Mouse (Mus musculus) spleen, postnatal 14 days (tissue): ENCODE results near the gene Camkk2.

Experiments used
- DNase-seq, 2 experiments: peaks; one replicate each; pipeline ENCODE4 v3.0.0; 2021 to 2022; ENCODE audit warnings: low spot score in 2 of 2

The Camkk2 gene

GRCm38 (mm10) chr5:122779277-122779834 lies at the start of gene Camkk2:
Gene Camkk2 (minus strand): TSS chr5:122779409.
- peak; percentile 55 to 71 for DNase-seq

GRCm38 (mm10) chr5:122825099-122825498 lies 45.9 kb upstream of the Camkk2 start:
- no peak for DNase-seq

- no peak for DNase-seq
Observed at GRCm38 (mm10) chr5:122824450-122824849, 45.2 kb upstream of the Camkk2 start.

- no peak for DNase-seq
Observed at GRCm38 (mm10) chr5:122823976-122824375, 44.8 kb upstream of the Camkk2 start.

GRCm38 (mm10) chr5:122822441-122822840 lies 43.2 kb upstream of the Camkk2 start:
- no peak for DNase-seq

GRCm38 (mm10) chr5:122821524-122821885 lies 42.3 kb upstream of the Camkk2 start:
- DNase-seq, result no peak

GRCm38 (mm10) chr5:122820777-122821523 lies 41.7 kb upstream of the Camkk2 start, which contains the start of gene Anapc5:
Gene Anapc5 (minus strand): TSS chr5:122821339.
- DNase-seq, result peak; percentile 87 to 89

- DNase-seq, result no peak
Observed at GRCm38 (mm10) chr5:122812699-122813098, 33.5 kb upstream of the Camkk2 start.

GRCm38 (mm10) chr5:122811364-122812079 lies 32.3 kb upstream of the Camkk2 start:
- peak; percentile 58 to 73 for DNase-seq

- no peak for DNase-seq
Observed at GRCm38 (mm10) chr5:122805503-122805902, 26.3 kb upstream of the Camkk2 start.

GRCm38 (mm10) chr5:122802706-122803105 lies 23.5 kb upstream of the Camkk2 start:
- no peak for DNase-seq

GRCm38 (mm10) chr5:122801684-122802083 lies 22.5 kb upstream of the Camkk2 start:
- DNase-seq, result no peak

- no peak for DNase-seq
Observed at GRCm38 (mm10) chr5:122800345-122801010, 21.3 kb upstream of the Camkk2 start.

GRCm38 (mm10) chr5:122799379-122800344 lies 20.5 kb upstream of the Camkk2 start:
- no peak for DNase-seq

GRCm38 (mm10) chr5:122798557-122799378 lies 19.6 kb upstream of the Camkk2 start:
- peak; percentile 22 to 32 for DNase-seq

- no peak for DNase-seq
Observed at GRCm38 (mm10) chr5:122797866-122798265, 18.7 kb upstream of the Camkk2 start.

GRCm38 (mm10) chr5:122788696-122789095 lies 9.5 kb upstream of the Camkk2 start:
- no peak for DNase-seq

GRCm38 (mm10) chr5:122786035-122786819 lies 7.0 kb upstream of the Camkk2 start:
- DNase-seq, result no peak

- no peak for DNase-seq
Observed at GRCm38 (mm10) chr5:122783726-122784406, 4.7 kb upstream of the Camkk2 start.
